Mouse (Mus musculus): ENCODE data around the gene Lrrc9. TPM values are rescaled to one million over a fixed set of nuclear protein-coding genes. Genes with fewer than 3 reads are reported as not detected.
A peak's percentile ranks its signal among the peaks of the same experiment; 100 is the strongest.

Gene Lrrc9
- polyA plus RNA-seq, 2 experiments from 2014 or later: 0.39 TPM; not detected in 1

DNA sequence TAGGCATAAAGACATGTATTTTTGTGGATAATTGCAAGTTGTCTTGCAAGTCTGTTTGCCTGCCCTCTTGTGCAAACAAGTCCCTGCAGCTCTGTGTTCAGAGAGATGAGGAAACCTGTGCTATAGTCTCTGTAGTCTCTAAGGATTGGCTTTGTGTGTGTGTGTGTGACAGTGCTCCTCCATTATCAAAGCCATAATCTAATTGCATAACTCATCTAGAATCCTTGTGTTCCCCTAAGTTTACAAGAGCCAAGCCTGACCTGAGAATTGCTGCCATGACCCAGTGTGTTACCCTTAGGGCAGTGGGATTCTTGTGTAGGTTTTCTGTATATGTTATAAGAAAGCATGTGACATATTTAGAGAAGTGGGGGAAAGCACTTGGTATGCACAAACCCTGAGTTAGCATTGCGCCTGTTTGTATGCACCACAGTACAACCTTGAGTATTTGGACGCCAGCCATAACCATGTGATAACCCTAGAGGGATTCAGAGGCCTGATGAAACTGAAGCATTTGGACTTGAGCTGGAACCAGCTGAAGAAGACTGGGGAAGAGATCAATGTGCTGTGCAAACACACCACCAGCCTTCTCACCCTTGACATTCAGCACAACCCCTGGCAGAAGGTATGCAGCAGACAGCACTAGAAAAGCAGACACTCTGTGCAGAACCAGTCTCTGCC, 35.2 kb downstream of the Lrrc9 start:
- no peak for ATAC-seq

DNA sequence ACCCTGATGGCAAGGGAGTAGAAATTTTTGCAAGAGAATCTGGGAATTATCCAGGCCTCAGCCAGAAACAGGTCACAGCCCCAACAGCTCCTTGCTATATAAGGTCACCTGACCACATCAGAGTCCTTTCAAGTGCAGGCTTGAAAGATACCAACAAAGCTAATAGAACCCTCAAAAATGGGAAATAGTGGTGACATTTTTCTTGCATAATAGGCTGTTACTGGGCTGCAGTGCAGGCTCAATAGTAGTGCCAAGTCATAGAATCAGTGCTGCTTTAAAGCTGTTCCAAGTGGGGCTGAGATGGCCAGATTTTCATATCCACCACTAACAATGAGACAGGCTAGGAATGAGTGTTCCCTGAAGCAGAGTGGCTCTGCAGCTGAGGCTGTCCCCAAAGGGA, 40.6 kb downstream of the Lrrc9 start:
- ATAC-seq: no peak

DNA sequence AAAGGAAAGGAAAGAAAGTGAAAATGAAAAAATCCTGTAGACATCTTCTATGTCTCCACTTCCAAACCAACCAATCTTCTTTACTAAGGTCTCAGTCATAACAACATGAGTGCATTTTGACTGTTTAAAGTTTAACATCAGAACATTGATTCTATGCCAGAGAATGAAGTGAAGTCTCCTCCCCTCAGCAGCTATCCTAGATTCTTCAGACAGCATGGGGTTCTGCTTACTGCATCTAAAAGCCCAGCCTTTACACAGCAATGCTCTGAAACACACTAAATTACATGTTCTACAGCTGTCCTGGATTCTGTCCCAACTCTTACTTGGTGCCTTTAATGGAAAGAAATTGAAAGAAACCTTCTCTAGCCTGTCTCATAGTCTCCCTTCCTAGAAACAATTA, 43.2 kb downstream of the Lrrc9 start:
- no peak for ATAC-seq

DNA sequence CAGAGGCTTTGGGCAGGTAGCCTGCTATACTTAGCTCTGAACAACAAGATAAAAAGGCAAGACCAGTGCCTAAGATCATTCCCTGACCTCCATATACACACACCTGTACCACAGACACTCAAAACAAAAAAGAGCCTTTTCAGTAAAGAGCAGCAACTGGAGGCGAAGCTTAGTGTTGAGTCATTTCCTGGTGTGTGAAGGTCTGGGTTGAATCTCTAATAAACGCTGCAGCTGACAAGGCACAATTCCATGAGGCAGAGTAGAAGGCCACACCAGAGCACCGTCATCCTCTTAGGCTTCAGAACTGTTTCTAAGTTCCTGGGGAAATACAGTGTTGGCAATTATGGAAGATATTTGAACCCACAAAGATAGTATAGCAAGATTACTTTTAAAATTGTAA, 45.8 kb downstream of the Lrrc9 start:
- ATAC-seq: no peak

DNA sequence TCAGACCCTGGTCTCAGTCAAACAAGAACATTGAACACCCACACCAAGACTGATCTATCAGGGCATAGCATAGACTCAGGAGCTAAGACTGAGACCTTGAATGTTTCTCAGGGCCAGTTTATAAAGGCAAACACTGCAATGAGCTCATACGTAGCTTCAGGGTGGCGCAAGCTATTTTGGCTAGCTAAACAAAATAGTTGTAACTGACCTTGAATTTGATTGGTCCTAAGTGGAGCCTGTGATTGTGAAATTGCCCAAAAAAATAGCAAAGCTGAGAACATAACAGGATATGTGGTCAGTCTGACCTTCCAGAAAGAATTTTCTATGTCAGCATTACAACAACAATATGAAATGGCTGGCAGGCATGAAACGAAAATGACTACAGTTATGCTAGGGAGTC, 48.3 kb downstream of the Lrrc9 start:
- ATAC-seq: no peak

DNA sequence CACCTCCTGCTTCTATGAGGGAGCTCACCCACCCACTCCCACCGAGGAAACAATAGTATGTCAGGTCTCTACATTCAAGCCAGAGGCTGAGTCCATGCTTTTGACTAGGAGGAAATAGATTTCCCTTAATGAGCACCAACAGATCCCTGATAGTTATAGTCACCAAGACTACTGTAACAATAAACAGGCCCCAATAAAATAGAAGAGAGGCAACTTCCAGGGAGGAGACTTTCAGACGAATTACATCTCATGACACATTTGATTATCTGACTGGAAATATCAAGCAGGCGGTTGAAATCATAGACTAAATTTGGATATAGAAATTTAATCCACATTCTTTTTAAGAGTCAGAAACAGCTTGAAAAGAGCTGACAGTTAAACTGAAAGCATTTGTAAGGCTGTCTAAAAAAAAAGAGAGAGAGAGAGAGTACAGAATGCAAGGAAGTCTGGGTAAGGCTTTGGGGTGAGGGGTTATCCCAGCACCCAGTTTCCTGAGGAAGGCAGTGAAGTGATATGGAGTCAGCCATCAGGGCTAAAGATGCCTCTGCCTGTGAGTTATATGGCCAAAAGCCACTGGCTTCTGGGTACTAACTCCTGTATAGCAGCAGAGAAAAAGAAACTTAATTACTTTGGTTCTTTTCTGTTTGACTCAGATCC, 49.5 kb downstream of the Lrrc9 start:
- ATAC-seq: no peak

DNA sequence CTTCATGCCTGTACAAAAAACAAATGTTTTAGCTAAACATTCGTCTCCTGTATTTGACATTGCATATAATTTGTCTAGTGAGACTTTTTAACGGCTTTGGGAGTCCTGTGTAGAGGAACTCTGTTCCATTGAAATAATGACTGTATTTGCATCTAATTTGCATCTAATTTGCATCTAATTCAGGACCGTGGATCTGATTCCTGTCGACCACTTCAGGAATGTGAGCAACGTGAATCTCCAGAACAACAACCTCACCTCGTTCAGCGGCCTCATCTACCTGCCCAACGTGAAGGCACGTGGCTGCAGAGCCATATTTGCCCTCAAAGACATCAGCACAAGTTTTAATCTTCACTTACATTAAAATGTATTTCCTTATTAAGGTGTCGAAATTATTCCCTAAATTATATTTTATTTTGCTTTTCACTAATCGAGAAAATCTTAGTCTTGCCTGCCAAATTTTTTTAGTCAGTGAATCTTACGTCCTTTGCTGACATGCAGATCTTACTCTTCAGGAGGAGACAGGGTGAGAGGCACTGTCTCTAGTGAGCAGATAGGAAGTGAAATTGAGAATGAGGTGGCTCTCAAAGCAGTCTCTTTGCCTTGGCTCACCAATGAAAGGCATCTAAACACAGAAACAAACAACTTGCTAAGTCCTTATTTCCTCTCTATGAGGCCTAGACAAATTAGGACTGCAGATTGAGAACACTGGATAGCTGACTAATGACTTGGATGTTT, 55.4 kb downstream of the Lrrc9 start:
- no peak for ATAC-seq

DNA sequence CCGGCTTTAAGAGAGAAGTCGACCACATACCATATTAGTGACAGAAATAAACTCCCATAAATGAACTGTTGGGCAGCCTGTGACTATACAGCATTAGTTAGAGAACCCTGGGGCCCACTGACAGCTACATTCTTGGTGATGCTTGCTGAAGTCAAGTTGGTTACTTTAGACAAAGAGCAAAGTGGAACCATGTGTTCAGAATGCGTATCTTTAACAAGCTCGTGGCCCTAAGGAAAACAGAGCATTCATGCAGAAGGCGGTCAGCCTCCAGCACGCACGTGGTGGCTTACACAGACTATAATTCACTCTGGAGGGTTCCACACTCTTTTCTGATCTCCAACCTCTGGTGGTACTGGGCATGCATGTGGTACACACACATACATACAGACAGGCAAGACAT, 67.9 kb downstream of the Lrrc9 start:
- no peak for ATAC-seq

DNA sequence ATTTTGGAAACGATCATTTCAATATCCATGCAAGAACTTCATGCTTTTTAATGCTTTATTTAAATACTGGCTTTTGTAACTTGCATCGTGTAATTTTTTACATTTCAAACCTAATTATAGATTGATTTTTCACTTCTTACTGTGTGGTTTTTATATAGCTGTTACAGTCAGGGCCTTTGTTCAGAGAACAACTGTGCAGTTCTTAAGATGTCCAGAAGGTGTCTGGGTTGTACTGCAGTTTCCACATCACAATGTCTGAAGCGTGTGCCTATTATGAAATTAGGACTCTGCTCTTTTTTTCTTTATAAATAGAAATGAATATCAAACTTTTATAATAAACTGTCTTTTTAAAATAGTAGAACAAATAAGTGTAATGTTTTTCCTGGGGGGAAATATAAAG, 73.8 kb downstream of the Lrrc9 start:
- ATAC-seq: peak; percentile 60

DNA sequence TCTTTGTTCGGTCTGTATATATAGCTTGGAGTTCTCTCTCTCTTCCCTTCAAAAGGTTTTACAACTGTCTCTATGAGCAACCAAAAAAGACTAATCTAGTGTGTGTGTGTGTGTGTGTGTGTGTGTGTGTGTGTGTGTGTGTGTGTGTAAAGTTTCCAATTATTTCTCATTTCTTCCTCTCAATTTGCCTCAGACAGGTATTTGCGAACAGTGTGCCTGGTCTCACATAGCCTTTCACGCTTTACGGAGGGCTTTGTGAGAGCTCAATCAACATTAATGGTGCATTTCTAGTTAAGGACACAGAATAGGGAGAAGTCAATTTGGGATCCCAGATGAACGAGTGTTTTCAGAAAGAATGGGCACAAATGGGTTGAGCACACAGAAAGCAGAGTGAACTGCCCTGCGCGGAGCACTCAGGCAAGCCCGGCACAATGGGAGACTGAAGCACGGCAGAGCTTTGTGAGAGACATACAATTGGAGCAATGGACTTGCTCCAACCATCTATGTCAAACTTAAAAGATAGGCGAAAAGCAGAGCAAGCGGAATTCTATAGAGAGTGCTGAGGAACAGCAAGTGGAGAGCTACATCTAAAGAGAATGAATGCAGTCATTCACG, 76.6 kb downstream of the Lrrc9 start:
- no peak for ATAC-seq

DNA sequence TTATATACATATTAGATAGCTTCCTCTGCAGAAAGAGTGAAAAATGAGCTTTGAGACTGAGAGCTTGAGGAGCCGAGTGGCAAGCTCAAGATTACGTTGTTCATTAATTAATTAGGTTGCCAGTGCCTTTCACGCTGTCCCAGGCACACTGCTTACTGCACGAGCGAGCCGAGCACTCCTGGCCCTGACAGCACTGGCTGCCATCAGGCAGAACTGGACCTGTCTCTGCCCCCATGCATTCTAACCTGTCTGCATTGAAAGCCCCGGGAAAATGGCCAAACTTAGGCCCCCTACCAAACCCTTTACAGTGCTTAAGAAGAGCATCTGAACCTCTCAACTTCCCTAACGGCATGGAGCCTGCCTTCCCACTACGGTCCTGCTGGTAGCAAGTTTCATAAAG, 77.7 kb downstream of the Lrrc9 start:
- ATAC-seq: no peak

DNA sequence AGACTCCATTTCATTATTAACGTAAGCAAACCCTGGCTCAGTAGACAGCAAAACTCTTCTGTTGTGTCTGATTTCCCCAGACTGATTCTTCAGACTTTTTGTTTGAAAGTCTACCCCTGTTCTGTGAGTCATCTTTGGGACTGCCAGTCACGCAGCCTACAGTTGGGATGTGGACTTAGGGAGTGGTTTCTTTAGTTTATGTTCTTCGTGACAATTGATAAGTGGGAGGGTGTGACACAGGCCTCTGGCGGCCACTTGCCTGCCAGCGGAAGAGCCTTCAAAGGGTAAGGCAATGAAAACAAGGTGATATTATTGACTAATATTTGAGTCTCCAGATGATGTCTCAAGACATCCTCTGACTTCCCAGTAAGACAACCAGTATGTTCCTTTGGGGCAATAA, 78.2 kb downstream of the Lrrc9 start:
- ATAC-seq: no peak

DNA sequence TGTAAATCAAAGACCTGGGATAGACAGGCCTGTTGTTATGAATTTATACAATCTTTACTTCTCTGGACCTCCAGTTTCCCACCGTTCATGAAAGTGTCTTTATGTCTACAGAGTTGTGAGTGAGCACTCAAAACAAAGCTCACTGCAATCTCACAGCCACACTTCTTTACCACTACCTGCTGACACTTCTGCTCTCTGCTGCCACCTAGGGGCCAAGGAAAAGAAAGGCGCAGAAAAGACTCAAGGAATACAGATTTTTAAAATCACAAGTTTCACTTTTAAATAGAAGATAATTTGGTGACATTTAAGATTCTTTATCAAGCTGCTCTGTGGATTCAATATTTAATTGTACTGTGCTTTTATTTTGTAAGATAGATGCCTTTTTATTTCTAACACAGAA, 79.0 kb downstream of the Lrrc9 start:
- peak; percentile 85 for ATAC-seq

DNA sequence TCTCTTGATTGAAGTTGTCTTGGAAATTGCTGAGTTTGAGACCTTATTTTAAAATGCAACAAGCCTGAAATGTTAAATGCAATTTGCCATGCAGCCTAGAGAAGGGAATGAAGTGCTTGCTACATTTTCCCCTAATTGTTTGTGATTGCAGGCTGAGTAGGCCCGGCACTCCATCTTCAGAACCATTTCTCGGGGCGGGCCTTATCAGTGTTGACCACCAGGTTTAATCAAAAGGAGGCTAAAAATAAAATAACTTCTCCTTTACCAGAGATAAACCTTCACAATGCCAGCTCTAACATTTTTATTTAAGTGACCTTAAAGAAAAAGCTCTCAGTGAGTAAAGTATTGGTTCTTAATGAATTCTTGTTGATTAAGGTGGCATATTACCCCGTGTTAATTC, 83.9 kb downstream of the Lrrc9 start:
- no peak for ATAC-seq

DNA sequence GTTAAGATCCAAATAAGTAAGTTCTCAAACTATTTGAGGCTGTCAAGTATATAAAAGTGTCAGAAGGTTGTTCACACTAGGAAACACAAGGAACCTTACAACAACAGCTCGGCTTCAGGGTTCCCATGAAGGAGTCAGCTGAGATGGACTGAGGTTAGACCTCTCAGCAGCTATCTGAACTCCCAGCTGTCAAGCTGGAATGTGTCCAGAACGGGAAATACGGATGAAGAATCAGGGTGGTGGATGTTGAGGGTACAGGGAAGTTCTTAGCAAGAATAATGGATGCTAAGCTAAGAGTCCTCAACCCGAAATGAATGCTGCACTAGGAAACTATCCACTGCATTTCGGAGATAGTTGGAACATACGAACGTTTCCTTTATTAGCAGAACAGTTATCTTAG, 90.6 kb downstream of the Lrrc9 start:
- no peak for ATAC-seq

DNA sequence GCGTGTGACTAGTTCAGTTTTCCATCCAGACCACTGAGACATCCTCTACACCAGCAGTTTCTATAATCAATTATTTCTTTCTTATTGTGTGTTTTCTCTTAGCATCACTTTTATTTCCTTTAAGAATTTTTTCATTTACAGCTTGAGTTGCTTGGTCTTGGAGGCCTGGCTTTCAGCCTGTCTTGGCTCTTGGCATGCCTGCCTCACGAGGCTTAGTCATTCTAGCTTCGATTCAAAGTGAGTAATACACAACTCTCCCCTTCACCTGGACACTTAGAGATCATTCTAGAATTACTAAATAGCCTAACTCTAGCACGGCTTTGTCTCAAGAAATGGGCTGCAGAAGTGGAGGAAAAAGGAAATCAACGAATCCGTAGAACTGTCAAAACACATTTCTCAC, 92.3 kb downstream of the Lrrc9 start:
- no peak for ATAC-seq

DNA sequence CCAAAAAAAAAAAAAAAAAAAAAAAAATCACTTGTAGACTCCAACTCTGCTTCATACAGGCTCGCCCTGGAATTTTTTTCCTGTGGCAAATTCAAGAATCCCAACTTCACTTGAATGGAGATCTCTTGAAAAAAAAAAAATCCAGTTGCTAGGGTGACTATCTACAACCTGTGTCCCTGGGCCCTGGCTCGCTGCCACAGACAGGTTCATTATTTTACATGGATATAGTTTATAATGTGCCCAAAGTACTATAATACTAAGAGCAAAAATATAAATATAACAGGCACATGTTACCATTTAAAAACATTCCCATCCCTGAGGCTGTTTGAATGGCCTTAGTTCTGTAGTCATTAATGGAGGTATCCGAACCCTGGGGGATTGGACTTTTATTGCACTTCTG, 93.9 kb downstream of the Lrrc9 start:
- ATAC-seq: no peak

DNA sequence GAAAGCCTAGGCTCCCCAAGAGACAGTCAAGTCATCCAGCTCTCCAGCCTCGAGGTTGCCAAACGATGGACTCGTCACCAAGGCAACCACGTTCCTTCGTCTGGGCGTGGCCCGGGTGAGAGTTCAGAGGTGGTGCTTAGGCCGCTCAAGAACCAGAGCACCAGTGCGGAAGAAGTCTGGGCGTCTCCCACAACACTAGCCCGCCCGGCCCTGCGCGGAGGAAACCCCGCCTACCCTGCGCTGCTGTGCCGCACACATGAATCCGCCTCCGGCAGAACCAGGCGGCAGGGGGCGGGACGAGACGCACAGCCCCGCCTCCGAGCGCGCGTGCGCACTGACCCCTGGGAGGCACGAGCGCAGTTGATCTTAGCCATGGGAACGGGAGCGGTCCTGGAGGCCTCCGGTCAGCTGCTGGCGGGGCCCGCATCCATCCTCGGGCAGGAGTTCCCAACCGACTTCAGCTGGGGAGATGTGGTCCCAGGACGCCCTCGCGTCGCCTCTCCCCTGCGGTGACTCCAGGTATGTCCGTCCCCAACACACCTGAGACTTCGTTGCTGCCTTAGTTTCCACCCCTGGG, 94.4 kb downstream of the Lrrc9 start, which contains the start of gene Pcnx4:
Pcnx4 (plus strand) TSS at position 363 of the 577 bp plus-strand sequence.
- ATAC-seq: peak; percentile 99

DNA sequence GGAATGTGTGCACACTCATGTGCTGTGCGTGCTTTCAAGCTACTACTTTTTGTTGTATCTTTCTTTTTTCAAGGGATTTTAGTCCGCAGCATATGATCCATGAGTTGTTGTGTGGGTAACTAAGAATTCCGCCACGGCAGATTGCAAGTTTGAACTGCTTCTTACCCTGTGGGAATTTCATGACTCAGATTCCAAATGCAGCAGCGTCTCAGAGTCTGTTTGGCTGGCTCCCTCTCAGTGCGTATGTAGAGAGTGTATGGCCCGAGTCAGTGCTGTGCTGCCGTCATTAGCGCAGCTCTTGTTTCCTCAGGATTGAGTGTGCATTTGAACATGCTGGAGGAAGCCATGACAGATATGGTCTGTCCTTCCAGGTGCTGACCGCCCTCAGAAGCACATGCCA, 96.9 kb downstream of the Lrrc9 start:
- no peak for ATAC-seq

DNA sequence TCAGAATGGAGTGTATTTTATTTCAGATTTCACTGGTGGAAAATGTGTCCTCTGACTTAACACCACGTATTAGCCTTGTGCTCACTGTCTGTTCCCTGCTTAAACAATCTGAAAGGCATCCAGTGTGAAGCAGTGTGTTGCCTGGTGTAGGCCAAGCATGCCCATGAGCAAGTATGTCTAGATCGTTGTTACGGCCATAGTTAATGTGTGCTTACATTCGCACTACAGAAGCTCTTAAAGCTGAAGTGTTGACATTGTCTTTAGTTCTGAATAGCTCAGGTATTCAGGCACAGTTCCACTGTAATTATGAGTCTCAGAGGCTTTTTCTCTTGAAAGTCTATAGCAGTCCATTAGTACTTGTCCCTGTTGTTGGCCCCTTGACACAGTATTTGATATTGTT, 112.7 kb downstream of the Lrrc9 start:
- ATAC-seq: no peak

DNA sequence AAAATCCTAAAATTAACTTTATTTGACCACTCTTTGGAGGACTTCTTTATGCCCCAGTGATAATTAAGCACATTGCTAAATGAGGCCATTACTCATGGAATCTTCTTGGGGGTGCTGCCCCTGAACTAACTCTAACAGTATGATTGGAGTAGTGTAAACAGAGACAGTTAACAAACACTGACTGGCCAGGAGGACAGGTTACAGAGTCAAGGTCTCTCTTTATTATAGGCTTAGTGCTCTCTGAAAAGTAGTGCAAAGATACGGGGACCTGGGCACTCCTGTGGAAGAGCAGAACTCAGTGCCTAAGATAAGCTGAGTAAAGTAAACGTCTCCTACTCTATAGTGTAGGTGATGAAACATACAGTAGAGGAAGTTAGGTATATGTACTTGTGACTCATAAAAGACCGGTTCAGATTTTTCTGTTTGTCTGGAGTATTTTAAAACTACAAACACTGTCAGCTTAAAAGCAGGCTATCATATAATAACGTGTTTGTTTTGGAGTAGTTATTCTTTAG, 122.7 kb downstream of the Lrrc9 start:
- no peak for ATAC-seq
